Mouse (Mus musculus): ENCODE measurements around the gene Ccdc162.

The Ccdc162 gene

GRCm38 (mm10) chr10:41542057-41542456 is 174.4 kb downstream of the Ccdc162 start:
- no peak for DNase-seq (ENCODE audit: low read depth, low spot score)

- DNase-seq (ENCODE audit: low read depth, low spot score), result no peak
Measured at GRCm38 (mm10) chr10:41538986-41539385, 177.4 kb downstream of the Ccdc162 start.

GRCm38 (mm10) chr10:41537983-41538330 is 178.5 kb downstream of the Ccdc162 start:
- no peak for DNase-seq (ENCODE audit: low read depth, low spot score)

GRCm38 (mm10) chr10:41537226-41537982 is 179.0 kb downstream of the Ccdc162 start:
- no peak for DNase-seq (ENCODE audit: low read depth, low spot score)

GRCm38 (mm10) chr10:41536714-41537113 is 179.7 kb downstream of the Ccdc162 start:
- DNase-seq (ENCODE audit: low read depth, low spot score), result no peak

GRCm38 (mm10) chr10:41535991-41536390 is 180.4 kb downstream of the Ccdc162 start:
- no peak for DNase-seq (ENCODE audit: low read depth, low spot score)

- DNase-seq (ENCODE audit: low read depth, low spot score), result no peak
Measured at GRCm38 (mm10) chr10:41529972-41530371, 186.5 kb downstream of the Ccdc162 start.

GRCm38 (mm10) chr10:41525696-41526095 is 190.7 kb downstream of the Ccdc162 start:
- no peak for DNase-seq (ENCODE audit: low read depth, low spot score)

- DNase-seq (ENCODE audit: low read depth, low spot score), result no peak
Measured at GRCm38 (mm10) chr10:41523386-41523785, 193.0 kb downstream of the Ccdc162 start.

GRCm38 (mm10) chr10:41520410-41520673 is 196.1 kb downstream of the Ccdc162 start:
- no peak for DNase-seq (ENCODE audit: low read depth, low spot score)

GRCm38 (mm10) chr10:41519640-41520409 is 196.6 kb downstream of the Ccdc162 start:
- no peak for DNase-seq (ENCODE audit: low read depth, low spot score)

GRCm38 (mm10) chr10:41518981-41519618 is 197.3 kb downstream of the Ccdc162 start, which contains the start of gene Cd164:
Gene Cd164, plus strand, starts transcription at chr10:41519414.
- DNase-seq (ENCODE audit: low read depth, low spot score), result peak; percentile 83

- peak; percentile 49 for DNase-seq (ENCODE audit: low read depth, low spot score)
Measured at GRCm38 (mm10) chr10:41518508-41518980, 197.9 kb downstream of the Ccdc162 start.

- no peak for DNase-seq (ENCODE audit: low read depth, low spot score)
Measured at GRCm38 (mm10) chr10:41514921-41515320, 201.5 kb downstream of the Ccdc162 start.

- no peak for DNase-seq (ENCODE audit: low read depth, low spot score)
Measured at GRCm38 (mm10) chr10:41514301-41514700, 202.1 kb downstream of the Ccdc162 start.

GRCm38 (mm10) chr10:41509160-41509559 is 207.3 kb downstream of the Ccdc162 start:
- DNase-seq (ENCODE audit: low read depth, low spot score), result no peak

- peak; percentile 69 for DNase-seq (ENCODE audit: low read depth, low spot score)
Measured at GRCm38 (mm10) chr10:41505446-41505845, 211.0 kb downstream of the Ccdc162 start.

GRCm38 (mm10) chr10:41504996-41505395 is 211.4 kb downstream of the Ccdc162 start:
- no peak for DNase-seq (ENCODE audit: low read depth, low spot score)

- no peak for DNase-seq (ENCODE audit: low read depth, low spot score)
Measured at GRCm38 (mm10) chr10:41500941-41501340, 215.5 kb downstream of the Ccdc162 start.

- DNase-seq (ENCODE audit: low read depth, low spot score), result no peak
Measured at GRCm38 (mm10) chr10:41491111-41491510, 225.3 kb downstream of the Ccdc162 start.

GRCm38 (mm10) chr10:41490518-41490873 is 225.9 kb downstream of the Ccdc162 start:
- DNase-seq (ENCODE audit: low read depth, low spot score), result no peak

GRCm38 (mm10) chr10:41489708-41490517 is 226.5 kb downstream of the Ccdc162 start, which contains the start of the genes Smpd2 and Ppil6:
Gene Smpd2, minus strand, starts transcription at chr10:41490369.
Gene Ppil6, plus strand, starts transcription at chr10:41490439.
- DNase-seq (ENCODE audit: low read depth, low spot score), result peak; percentile 83
